Mouse (Mus musculus): ENCODE data around the gene Spock2. TPM values are rescaled to one million over a fixed set of nuclear protein-coding genes. Genes with fewer than 3 reads are reported as not detected.
"Not testable (repeated sequence)": the region's sequence is repeated elsewhere in the genome, so short reads cannot be mapped to it uniquely, and the experiment has no call there.

The Spock2 gene
- polyA plus RNA-seq, 1 experiment from 2014 or later: 5.3 TPM

DNA sequence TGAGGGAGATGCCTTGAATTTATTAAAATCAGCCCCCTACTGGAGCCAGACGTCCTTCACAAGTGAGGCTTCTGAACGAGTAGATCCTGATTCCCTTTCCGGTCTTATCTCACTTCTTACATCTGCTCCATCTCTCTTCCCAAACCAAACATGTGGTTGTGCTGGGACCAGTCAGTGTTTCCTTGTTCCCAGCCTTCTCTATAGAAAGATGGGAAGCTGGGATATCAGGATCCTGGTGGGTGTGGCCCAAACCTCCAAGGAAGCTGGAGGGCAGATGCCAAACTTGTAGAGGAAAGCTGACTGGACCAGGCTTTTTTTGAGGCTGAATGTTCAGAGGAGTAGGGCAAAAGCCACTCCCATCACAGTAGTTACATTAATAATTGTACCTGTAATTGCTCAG lies 68.5 kb downstream of the Spock2 start:
- H3K27me3 ChIP-seq (replicated peaks): no peaks in the 10 kb centered on the region
- no peak overlapping the region for H3K27ac ChIP-seq
- no peaks in the 10 kb centered on the region for H3K9me3 ChIP-seq
- no peak for ATAC-seq (ENCODE audit: insufficient read depth, low FRiP score, low read depth)
- 62% methylated on average over 3 of the region's 3 CpGs for WGBS
- H3K4me3 ChIP-seq (replicated peaks): no peak overlapping the region
- no peak overlapping the region for H3K4me2 ChIP-seq
- H3K9ac ChIP-seq: no peak overlapping the region
- H3K4me1 ChIP-seq: no peaks in the 10 kb centered on the region
- no peaks in the 10 kb centered on the region for H3K36me3 ChIP-seq

DNA sequence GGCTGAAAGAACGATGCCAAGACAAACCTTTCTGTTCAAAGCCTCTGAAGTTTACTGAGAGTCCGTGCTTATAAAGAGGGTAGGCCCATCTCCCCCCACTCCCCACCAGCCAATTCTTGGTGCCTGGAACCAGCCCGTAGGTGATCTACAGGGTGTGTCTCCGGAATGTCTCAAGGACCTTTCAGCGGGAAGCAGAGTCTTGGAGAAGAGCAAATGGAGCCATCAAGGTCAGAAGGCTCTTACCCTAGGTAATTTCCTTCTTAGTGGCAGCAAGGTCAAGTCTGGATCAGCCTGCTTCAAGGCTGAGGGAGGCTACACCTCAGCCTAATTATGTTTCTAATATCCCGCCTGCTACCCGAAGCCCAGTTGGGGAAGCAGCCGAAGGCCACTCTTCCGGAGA lies 69.3 kb downstream of the Spock2 start:
- H3K4me2 ChIP-seq; H3K4me1 ChIP-seq; H3K4me3 ChIP-seq (replicated peaks); H3K9ac ChIP-seq; H3K36me3 ChIP-seq; H3K9me3 ChIP-seq; ATAC-seq (ENCODE audit: insufficient read depth, low FRiP score, low read depth); H3K27ac ChIP-seq; H3K27me3 ChIP-seq (replicated peaks): not testable (repeated sequence)
- WGBS: 88% methylated on average over 9 of the region's 9 CpGs

Small RNAs within 50 kb of the gene (microRNA-seq; reads per million reads assigned to microRNA genes)
- gene Mir6906: not detected

Other genes starting within 250 kb of the Spock2 start
- gene Dnajb12, start 226.7 kb upstream of the Spock2 start, polyA plus RNA-seq (2015; fragmentation: Nextera tagmentation; extraction: Ambion mirVana): 20.6 and 22.0 TPM in 2 replicates
- gene Ddit4, start 154.4 kb upstream of the Spock2 start, polyA plus RNA-seq (2015; fragmentation: Nextera tagmentation; extraction: Ambion mirVana): 45.6 and 45.8 TPM in 2 replicates
- 42.4 and 47.0 TPM in 2 replicates for gene Ascc1, start 103.4 kb upstream of the Spock2 start, polyA plus RNA-seq (2015; fragmentation: Nextera tagmentation; extraction: Ambion mirVana)
- gene Anapc16, start 103.1 kb upstream of the Spock2 start, polyA plus RNA-seq (2015; fragmentation: Nextera tagmentation; extraction: Ambion mirVana): 98.8 and 107 TPM in 2 replicates
- 2.2 and 2.3 TPM in 2 replicates for gene Chst3, start 113.0 kb downstream of the Spock2 start, polyA plus RNA-seq (2015; fragmentation: Nextera tagmentation; extraction: Ambion mirVana)
- 142 and 155 TPM in 2 replicates for gene Psap, start 171.4 kb downstream of the Spock2 start, polyA plus RNA-seq (2015; fragmentation: Nextera tagmentation; extraction: Ambion mirVana)
- gene Vsir, start 240.6 kb downstream of the Spock2 start, polyA plus RNA-seq (2015; fragmentation: Nextera tagmentation; extraction: Ambion mirVana): 7.0 and 7.8 TPM in 2 replicates